17 mouse cellular contexts compared by ENCODE assay signal in the genomic region with DNA sequence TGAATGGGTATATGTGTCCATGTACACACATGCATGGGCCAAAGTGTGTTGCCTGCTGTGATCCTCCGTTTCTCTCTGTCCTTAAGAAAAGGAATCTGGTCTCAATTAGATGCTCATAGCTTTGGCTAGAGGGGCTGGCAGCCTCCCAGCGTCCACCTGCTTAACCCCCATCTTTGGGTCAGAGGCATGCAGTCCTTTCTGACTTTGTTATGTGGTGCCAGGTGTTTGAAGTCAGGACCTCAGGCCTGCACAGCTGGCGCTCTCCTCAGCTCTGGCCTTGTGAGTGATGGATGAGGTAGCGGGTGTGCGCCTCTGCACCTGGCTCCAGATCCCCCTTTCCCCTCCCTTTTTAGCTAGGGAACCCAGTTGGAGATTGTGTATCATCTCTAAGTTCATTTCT. TPM values are rescaled to one million over a fixed set of nuclear protein-coding genes. Genes with fewer than 3 reads are reported as not detected.
DNase-seq lines count a peak whose midpoint lies in the region; ATAC-seq lines count a peak whose summit lies in the region.
"Had no signal": no experiment of that assay in that cellular context is flagged by ENCODE, and none has a peak within 500 bp of the region (broad histone marks: within the 10 kb centered on the region; RNA-seq: fewer than 3 reads in every experiment).

No protein-coding gene starts in this region.

- peaks cover 5% of the 10 kb centered on the region; the same call in 1 of the 2 replicates for H3K27me3 ChIP-seq in limb, embryonic 12.5 days
- H3K27me3 ChIP-seq in kidney, embryonic 15.5 days, result no peaks in the 10 kb centered on the region
- H3K27me3 ChIP-seq in intestine, embryonic 16.5 days (replicated peaks; ENCODE audit: control insufficient read depth, insufficient read depth, low read length), result no peaks in the 10 kb centered on the region
- H3K27me3 ChIP-seq: CH12.LX; forebrain, embryonic 12.5 days; midbrain, embryonic 12.5 days had no signal

- peaks cover 4% of the 10 kb centered on the region for H3K4me1 ChIP-seq in limb, embryonic 12.5 days (replicated peaks)
- peaks cover 7% of the 10 kb centered on the region for H3K4me1 ChIP-seq in kidney, embryonic 15.5 days
- peaks cover 6% of the 10 kb centered on the region for H3K4me1 ChIP-seq in intestine, embryonic 16.5 days (ENCODE audit: control insufficient read depth, insufficient read depth, low read length)
- H3K4me1 ChIP-seq: forebrain, embryonic 12.5 days; hindbrain, embryonic 12.5 days; midbrain, embryonic 12.5 days had no signal

- WGBS in limb, embryonic 12.5 days, result 18% methylated on average over 5 of the region's 5 CpGs
- 35% methylated on average over 5 of the region's 5 CpGs for WGBS in kidney, embryonic 15.5 days
- 45% methylated on average over 5 of the region's 5 CpGs for WGBS in intestine, embryonic 16.5 days

- no peaks in the 10 kb centered on the region for H3K9me3 ChIP-seq in limb, embryonic 12.5 days
- H3K9me3 ChIP-seq in kidney, embryonic 15.5 days (replicated peaks), result no peaks in the 10 kb centered on the region
- no peaks in the 10 kb centered on the region for H3K9me3 ChIP-seq in intestine, embryonic 16.5 days (ENCODE audit: control insufficient read depth, low read length)
- H3K9me3 ChIP-seq: forebrain, embryonic 12.5 days; hindbrain, embryonic 12.5 days; midbrain, embryonic 12.5 days had no signal

- no peak overlapping the region for H3K27ac ChIP-seq in limb, embryonic 12.5 days
- H3K27ac ChIP-seq in kidney, embryonic 15.5 days, result no peak overlapping the region
- no peak overlapping the region for H3K27ac ChIP-seq in intestine, embryonic 16.5 days (ENCODE audit: low read length)
- H3K27ac ChIP-seq: forebrain, embryonic 12.5 days; heart, adult 2 months; hindbrain, embryonic 12.5 days; midbrain, embryonic 12.5 days had no signal

- no peak overlapping the region for H3K4me3 ChIP-seq in limb, embryonic 12.5 days (replicated peaks)
- H3K4me3 ChIP-seq in kidney, embryonic 15.5 days (replicated peaks), result no peak overlapping the region
- no peak overlapping the region for H3K4me3 ChIP-seq in intestine, embryonic 16.5 days (ENCODE audit: low read length)
- H3K4me3 ChIP-seq: forebrain, embryonic 12.5 days; heart, adult 2 months; hindbrain, embryonic 12.5 days; midbrain, embryonic 12.5 days had no signal

- H3K36me3 ChIP-seq in limb, embryonic 12.5 days, result no peaks in the 10 kb centered on the region
- no peaks in the 10 kb centered on the region for H3K36me3 ChIP-seq in kidney, embryonic 15.5 days
- no peaks in the 10 kb centered on the region for H3K36me3 ChIP-seq in intestine, embryonic 16.5 days (ENCODE audit: control insufficient read depth, insufficient read depth, low read length)
- H3K36me3 ChIP-seq: forebrain, embryonic 12.5 days; hindbrain, embryonic 12.5 days; midbrain, embryonic 12.5 days had no signal

- ATAC-seq in limb, embryonic 12.5 days (ENCODE audit: insufficient number of reproducible peaks, insufficient read depth, low FRiP score, low TSS enrichment, low read depth), result peak; percentile 73; the same call in 1 of the 2 replicates
- no peak for ATAC-seq in kidney, embryonic 15.5 days (replicated peaks; ENCODE audit: low FRiP score)
- ATAC-seq in intestine, embryonic 16.5 days, result no peak
- ATAC-seq: intestine, postnatal 0 days had no signal

- DNase-seq in adrenal gland, adult 2 months, result peak; percentile 1
- DNase-seq in adrenal gland, postnatal 36 days, result no peak
- peak; percentile 53 for DNase-seq in thymus, postnatal 0 days (ENCODE audit: low spot score)
- no peak for DNase-seq in thymus, adult 18-20 months
- peak; percentile 27 for DNase-seq in thymus, postnatal 4 days
- DNase-seq: adrenal gland, postnatal 25 days; cerebellum, postnatal 10 days; heart, adult 2 months; kidney, postnatal 14 days had no signal

- no peak overlapping the region for H3K4me2 ChIP-seq in limb, embryonic 12.5 days
- H3K4me2 ChIP-seq in kidney, embryonic 15.5 days, result no peak overlapping the region
- H3K4me2 ChIP-seq in intestine, embryonic 16.5 days (ENCODE audit: low read depth, low read length), result no peak overlapping the region
- H3K4me2 ChIP-seq: forebrain, embryonic 12.5 days; hindbrain, embryonic 12.5 days; midbrain, embryonic 12.5 days had no signal

- H3K9ac ChIP-seq in limb, embryonic 12.5 days (replicated peaks), result no peak overlapping the region
- no peak overlapping the region for H3K9ac ChIP-seq in kidney, embryonic 15.5 days
- H3K9ac ChIP-seq in intestine, embryonic 16.5 days (ENCODE audit: low read depth, low read length), result no peak overlapping the region
- H3K9ac ChIP-seq: forebrain, embryonic 12.5 days; hindbrain, embryonic 12.5 days; midbrain, embryonic 12.5 days had no signal

RNA-seq across cellular contexts. Expression of a gene that starts 4.1 kb away (rescaled TPM):
- total RNA-seq in adrenal gland, adult 2 months (2021), result under 1 TPM; 0.14 to 0.62 TPM
- polyA plus RNA-seq in adrenal gland, adult 2 months (2012; rRNA removed), result 0.30 and 0.31 TPM in 2 replicates
- under 1 TPM; 0.20 to 0.50 TPM for total RNA-seq in adrenal gland, postnatal 36 days (2021)
- polyA plus RNA-seq in thymus, postnatal 0 days (2015; fragmentation: Nextera tagmentation; extraction: Ambion mirVana), result 4.9 and 5.4 TPM in 2 replicates
- 0.14 and 0.26 TPM in 2 replicates for polyA plus RNA-seq in limb, embryonic 12.5 days (2016; fragmentation: Nextera tagmentation; extraction: Ambion mirVana)
- polyA plus RNA-seq in kidney, embryonic 15.5 days (2015; fragmentation: Nextera tagmentation; extraction: Ambion mirVana), result 0.34 and 0.35 TPM in 2 replicates
- 0.34 and 0.70 TPM in 2 replicates for polyA plus RNA-seq in intestine, embryonic 16.5 days (2015; fragmentation: Nextera tagmentation; extraction: Ambion mirVana)

RNA-seq across cellular contexts. Expression of a gene that starts 27.3 kb away (rescaled TPM):
- total RNA-seq in adrenal gland, adult 2 months (2021), result 100 to 1,000 TPM in 1 of 2 experiments, 10 to 100 TPM in 1; 36.4 to 108 TPM
- 32.2 and 33.7 TPM in 2 replicates for polyA plus RNA-seq in adrenal gland, adult 2 months (2012; rRNA removed)
- total RNA-seq in adrenal gland, postnatal 36 days (2021), result 10 to 100 TPM; 22.1 to 78.4 TPM
- polyA plus RNA-seq in thymus, postnatal 0 days (2015; fragmentation: Nextera tagmentation; extraction: Ambion mirVana), result 39.3 and 39.7 TPM in 2 replicates
- polyA plus RNA-seq in limb, embryonic 12.5 days (2016; fragmentation: Nextera tagmentation; extraction: Ambion mirVana), result 54.1 and 59.9 TPM in 2 replicates
- polyA plus RNA-seq in kidney, embryonic 15.5 days (2015; fragmentation: Nextera tagmentation; extraction: Ambion mirVana), result 62.2 and 79.3 TPM in 2 replicates
- polyA plus RNA-seq in intestine, embryonic 16.5 days (2015; fragmentation: Nextera tagmentation; extraction: Ambion mirVana), result 107 and 114 TPM in 2 replicates

Comparison
In these comparisons a context has a peak if more than half of its experiments do, and no peak if none do; other contexts are left out.
1. DNase-seq: peak in adrenal gland, adult 2 months (single experiment), thymus, postnatal 0 days (single experiment) and thymus, postnatal 4 days (single experiment); none in adrenal gland, postnatal 36 days (0 of 2) and thymus, adult 18-20 months (0 of 2).